Mouse (Mus musculus) cerebellum, postnatal 10 days (tissue): ENCODE measurements at regions not wholly inside any gene's neighbourhood (a gene's known extent, or its start where the extent isn't known, plus 50 kb on each side); places are given as distances from the start of the nearest gene placed in this dataset.

Source experiments
- DNase-seq, 2 experiments: peaks; one replicate each; pipeline ENCODE4 v3.0.0; 2021; ENCODE audit warnings: mixed read lengths in 2 of 2

GRCm38 (mm10) chr3:148324911-148325621 is 665.3 kb downstream of the Adgrl2 start:
- DNase-seq = no peak

GRCm38 (mm10) chr3:148321894-148322293 is 668.5 kb downstream of the Adgrl2 start:
- no peak for DNase-seq

- no peak for DNase-seq
Measured at GRCm38 (mm10) chr3:148316198-148316597, 674.2 kb downstream of the Adgrl2 start.

GRCm38 (mm10) chr3:148315286-148315685 is 675.1 kb downstream of the Adgrl2 start:
- DNase-seq = no peak

GRCm38 (mm10) chr3:148295515-148295914 is 694.8 kb downstream of the Adgrl2 start:
- no peak for DNase-seq

GRCm38 (mm10) chr3:148278978-148279377 is 711.4 kb downstream of the Adgrl2 start:
- no peak for DNase-seq

GRCm38 (mm10) chr3:148272159-148272848 is 718.1 kb downstream of the Adgrl2 start:
- DNase-seq = no peak

- DNase-seq = no peak
Measured at GRCm38 (mm10) chr3:148268812-148269211, 721.5 kb downstream of the Adgrl2 start.

GRCm38 (mm10) chr3:148259211-148259610 is 731.1 kb downstream of the Adgrl2 start:
- peak; percentile 64 to 73 for DNase-seq

- DNase-seq = peak; percentile 93 to 96
Measured at GRCm38 (mm10) chr3:148248617-148249016, 741.7 kb downstream of the Adgrl2 start.

- DNase-seq = no peak
Measured at GRCm38 (mm10) chr3:148246786-148247185, 743.6 kb downstream of the Adgrl2 start.

- DNase-seq = no peak
Measured at GRCm38 (mm10) chr3:148238093-148238492, 752.3 kb downstream of the Adgrl2 start.

GRCm38 (mm10) chr3:148237555-148237954 is 752.8 kb downstream of the Adgrl2 start:
- DNase-seq = peak in 1 of 2 experiments; percentile 11

- DNase-seq = no peak
Measured at GRCm38 (mm10) chr3:148233616-148234015, 756.7 kb downstream of the Adgrl2 start.

GRCm38 (mm10) chr3:148229192-148229591 is 761.2 kb downstream of the Adgrl2 start:
- DNase-seq = no peak

GRCm38 (mm10) chr3:148228002-148228707 is 762.2 kb downstream of the Adgrl2 start:
- DNase-seq = no peak

GRCm38 (mm10) chr3:148220826-148221225 is 769.5 kb downstream of the Adgrl2 start:
- DNase-seq = no peak

- DNase-seq = peak; percentile 51 to 65
Measured at GRCm38 (mm10) chr3:148220024-148220590, 770.2 kb downstream of the Adgrl2 start.

- DNase-seq = no peak
Measured at GRCm38 (mm10) chr3:148202148-148202547, 788.2 kb downstream of the Adgrl2 start.

- DNase-seq = no peak
Measured at GRCm38 (mm10) chr3:148186704-148187103, 803.7 kb downstream of the Adgrl2 start.

- no peak for DNase-seq
Measured at GRCm38 (mm10) chr3:148167556-148167955, 822.8 kb downstream of the Adgrl2 start.

- DNase-seq = no peak
Measured at GRCm38 (mm10) chr3:148159059-148159458, 831.3 kb downstream of the Adgrl2 start.

GRCm38 (mm10) chr3:148158533-148158932 is 831.8 kb downstream of the Adgrl2 start:
- DNase-seq = no peak
